Mouse (Mus musculus): Measurements from ENCODE around the gene Phlpp2.

- TF ChIP-seq CTCF (IDR thresholded peaks at IDR 0.05; ENCODE audit: extremely low read depth, insufficient read depth, low read length) (no peak), POLR2A (IDR thresholded peaks at IDR 0.05; ENCODE audit: extremely low read depth, insufficient read depth, low read length) (no peak)
These were observed 114.2 kb downstream of the Phlpp2 start for GRCm38 (mm10) chr8:109982386-109983105.
